Mouse (Mus musculus) ES-CJ7 (cell line): ENCODE results near the gene Zrsr1.

Source experiments
- DNase-seq: peaks from one replicate; pipeline ENCODE4 v3.0.0; 2011; ENCODE audit warnings: low read depth, low spot score

Zrsr1 gene

DNA sequence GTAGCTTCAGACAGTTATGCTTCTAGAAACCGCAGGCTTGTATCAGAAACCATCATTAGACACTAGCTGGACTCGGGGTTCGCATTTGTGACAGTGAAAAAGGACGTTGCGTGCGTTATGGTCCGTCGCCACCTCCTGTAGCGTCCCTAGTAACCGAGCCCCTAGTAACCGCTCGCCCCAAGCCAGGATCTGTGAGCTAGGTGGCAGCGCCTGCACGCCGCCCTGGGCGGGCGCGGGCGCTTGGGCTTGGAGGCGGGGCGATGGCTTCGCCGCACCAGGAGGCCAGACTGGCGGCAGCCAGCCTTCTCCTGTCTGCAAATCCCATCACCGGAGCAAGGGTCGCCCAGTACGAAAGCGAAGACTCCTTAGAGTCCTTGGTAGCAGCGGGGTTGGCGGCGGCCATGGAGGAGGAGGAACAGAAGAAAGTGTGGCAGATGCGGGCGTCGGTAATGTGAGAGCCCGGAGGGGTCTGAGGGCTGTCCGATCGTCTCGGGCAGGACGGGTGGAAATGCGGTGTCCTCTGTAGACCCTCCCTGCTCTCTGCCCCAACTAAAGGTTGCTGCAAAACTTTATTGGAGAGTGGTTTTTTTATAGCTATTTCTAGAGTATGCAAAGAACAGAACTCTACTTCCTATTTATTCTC lies 36.5 kb downstream of the Zrsr1 start:
- peak; percentile 90 for DNase-seq

GRCm38 (mm10) chr11:23008824-23009200 lies 37.0 kb downstream of the Zrsr1 start:
- DNase-seq = no peak

GRCm38 (mm10) chr11:23013096-23013495 lies 41.3 kb downstream of the Zrsr1 start:
- DNase-seq = no peak

- DNase-seq = peak; percentile 77
Observed at GRCm38 (mm10) chr11:23013580-23014294, 41.9 kb downstream of the Zrsr1 start.

- DNase-seq = no peak
Observed at GRCm38 (mm10) chr11:23014996-23015395, 43.2 kb downstream of the Zrsr1 start.

DNA sequence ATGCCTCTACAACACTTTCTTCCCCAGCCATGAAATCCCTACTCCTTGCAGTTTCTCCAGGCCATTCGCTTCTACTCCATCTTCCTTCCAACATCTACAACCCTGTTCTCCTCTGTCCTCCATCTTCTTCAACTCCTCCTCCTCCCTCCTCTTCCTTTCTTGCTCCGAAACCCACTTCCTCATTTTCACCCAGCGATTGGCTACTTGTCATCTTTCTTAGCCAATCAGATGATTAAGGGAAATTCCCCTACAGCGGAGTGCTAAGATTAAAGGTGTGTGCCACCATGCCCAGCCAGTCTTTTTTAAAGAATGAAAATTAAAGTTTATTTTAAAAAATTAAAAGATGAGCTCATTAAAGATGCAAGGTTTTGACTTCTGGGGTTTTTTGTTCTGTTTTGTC lies 46.1 kb downstream of the Zrsr1 start:
- DNase-seq = no peak

- no peak for DNase-seq
Observed at GRCm38 (mm10) chr11:23020116-23020770, 48.4 kb downstream of the Zrsr1 start.

DNA sequence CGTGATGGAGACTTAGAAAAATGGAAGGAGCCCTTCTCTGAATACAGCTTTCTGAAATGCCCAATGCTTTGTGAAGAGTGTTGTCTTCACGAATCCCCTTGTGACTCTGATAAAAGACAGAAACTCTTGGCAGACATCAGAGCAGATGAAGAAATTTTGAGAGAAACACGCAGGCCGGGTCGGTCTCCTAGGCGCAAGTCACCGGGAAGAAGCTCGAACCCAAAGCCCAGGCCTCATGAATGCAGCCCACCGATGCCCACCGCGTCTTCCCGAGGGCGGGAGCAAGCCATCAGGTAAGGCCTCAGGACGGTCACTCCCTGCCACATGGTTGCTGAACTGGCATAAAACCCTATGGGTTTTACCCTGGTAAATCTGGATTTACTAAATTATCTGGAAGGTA lies 49.0 kb downstream of the Zrsr1 start:
- no peak for DNase-seq

- no peak for DNase-seq
Observed at GRCm38 (mm10) chr11:23023155-23023554, 51.4 kb downstream of the Zrsr1 start.

DNA sequence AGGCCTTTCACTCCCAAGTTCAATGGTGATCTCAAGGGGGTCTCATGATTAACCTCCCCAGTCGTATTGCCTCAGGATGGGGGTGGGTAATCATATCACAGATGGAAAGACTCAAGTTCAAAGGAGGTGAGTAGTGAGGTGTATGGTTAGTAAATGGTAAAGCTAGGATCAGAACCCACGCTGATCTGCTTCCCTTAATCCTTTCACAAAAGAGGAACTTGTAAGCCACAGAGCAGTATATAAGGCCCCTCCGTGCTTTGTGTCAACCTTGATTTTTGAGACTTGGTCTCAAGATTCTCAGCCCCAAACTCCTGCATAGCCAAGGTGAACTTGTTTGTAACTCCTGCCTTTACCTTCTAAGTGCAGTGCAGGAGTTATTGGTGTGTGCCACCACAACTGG lies 52.4 kb downstream of the Zrsr1 start:
- no peak for DNase-seq
